Mouse (Mus musculus) kidney, embryonic 14.5 days (tissue): ENCODE results near the gene Clns1a. TPM values are rescaled to one million over a fixed set of nuclear protein-coding genes. Genes with fewer than 3 reads are reported as not detected.

ENCODE experiments used
- ATAC-seq: fragments of 200-750 bp; cut with Nextera tagmentation; 2 replicates; pipeline ENCODE4 v1.8.0; 2017; ENCODE audit warnings: moderate number of reproducible peaks, mild to moderate bottlenecking, moderate TSS enrichment, moderate library complexity; ENCODE audit not compliant: low FRiP score, low TSS enrichment
- H3K27ac ChIP-seq: fragments of 300-500 bp; sonication (generic); 2 replicates; pipeline ENCODE4 v1.5.1; 2014; ENCODE audit warnings: low read depth, mild to moderate bottlenecking, low read length, moderate library complexity, mixed read lengths
- H3K27me3 ChIP-seq: fragments of 300-500 bp; sonication (generic); 2 replicates; pipeline ENCODE4 v1.6.1; 2014; ENCODE audit warnings: mild to moderate bottlenecking, low read length; ENCODE audit not compliant: control insufficient read depth, insufficient read depth
- H3K36me3 ChIP-seq: fragments of 300-500 bp; sonication (generic); 2 replicates; pipeline ENCODE4 v1.6.1; 2014; ENCODE audit warnings: low read length, mixed read lengths; ENCODE audit not compliant: control insufficient read depth, insufficient read depth
- H3K4me1 ChIP-seq: fragments of 300-500 bp; sonication (generic); 2 replicates; pipeline ENCODE4 v1.6.1; 2014; ENCODE audit warnings: low read length, mixed read lengths; ENCODE audit not compliant: control insufficient read depth, insufficient read depth
- H3K4me2 ChIP-seq: fragments of 300-500 bp; sonication (generic); replicated peaks from 2 replicates; pipeline ENCODE4 v1.6.1; 2014; ENCODE audit warnings: low read depth, mild to moderate bottlenecking, low read length
- H3K4me3 ChIP-seq: fragments of 300-500 bp; sonication (generic); 2 replicates; pipeline ENCODE4 v1.5.1; 2014; ENCODE audit warnings: mild to moderate bottlenecking, low read length
- H3K9ac ChIP-seq: fragments of 300-500 bp; sonication (generic); 2 replicates; pipeline ENCODE4 v1.6.1; 2014; ENCODE audit warnings: low read depth, mild to moderate bottlenecking, low read length, moderate library complexity
- H3K9me3 ChIP-seq: fragments of 300-500 bp; sonication (generic); 2 replicates; pipeline ENCODE4 v1.6.1; 2016; ENCODE audit warnings: low read length; ENCODE audit not compliant: control insufficient read depth
- WGBS: fragments of 180-500 bp; shearing (Covaris S2); extraction: QIAGEN DNeasy Blood & Tissue Kit; methylation state at CpG from one replicate; pipeline ENCODE4 v1.1.7; 2014; 5-methylcytosine and 5-hydroxymethylcytosine counted together
- polyA plus RNA-seq: library from polyadenylated mRNA; unstranded; fragments of >200 nt; fragmentation: Nextera tagmentation; extraction: Ambion mirVana; gene quantifications from 2 replicates; pipeline ENCODE4 v1.2.1, GENCODE M21; 2014

The Clns1a gene
- polyA plus RNA-seq, 1 experiment from 2014 or later = 238 TPM

DNA sequence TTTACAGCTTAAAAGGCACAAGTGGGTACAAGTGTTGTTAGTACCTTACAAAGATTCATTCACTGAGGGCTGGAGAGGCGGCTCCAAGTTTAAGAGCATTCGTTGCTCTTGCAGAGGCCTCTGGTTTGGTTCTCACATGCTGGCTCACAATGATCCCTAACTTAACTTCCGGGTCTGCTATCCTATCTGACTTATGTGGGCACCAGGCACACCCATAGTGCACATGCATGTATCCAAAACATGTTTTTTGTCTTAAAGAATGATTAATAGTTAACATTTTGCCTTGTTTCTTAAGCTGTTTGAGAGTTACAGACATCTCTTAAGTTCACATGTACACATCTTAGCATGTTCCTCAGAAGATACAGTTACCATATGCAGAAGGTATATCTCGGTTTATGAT, 3.7 kb downstream of the Clns1a start:
- no peak overlapping the region for H3K27ac ChIP-seq
- no peak overlapping the region for H3K4me3 ChIP-seq
- 94% methylated on average over 4 of the region's 4 CpGs for WGBS
- peaks cover 9% of the 10 kb centered on the region; the same call in 1 of the 2 replicates for H3K4me1 ChIP-seq
- no peaks in the 10 kb centered on the region; the same call in 1 of the 2 replicates for H3K36me3 ChIP-seq
- no peak overlapping the region for H3K4me2 ChIP-seq
- no peaks in the 10 kb centered on the region for H3K27me3 ChIP-seq
- H3K9ac ChIP-seq = no peak overlapping the region
- ATAC-seq = no peak
- peaks cover 3% of the 10 kb centered on the region; the same call in 1 of the 2 replicates for H3K9me3 ChIP-seq

- no peak overlapping the region for H3K4me2 ChIP-seq
- H3K4me1 ChIP-seq = peaks cover 5% of the 10 kb centered on the region; the same call in 1 of the 2 replicates
- no peaks in the 10 kb centered on the region for H3K27me3 ChIP-seq
- no peak overlapping the region for H3K4me3 ChIP-seq
- H3K9ac ChIP-seq = no peak overlapping the region
- 90% methylated on average over 6 of the region's 6 CpGs for WGBS
- H3K9me3 ChIP-seq = peaks cover 3% of the 10 kb centered on the region; the same call in 1 of the 2 replicates
- no peak overlapping the region for H3K27ac ChIP-seq
- H3K36me3 ChIP-seq = peaks cover 3% of the 10 kb centered on the region; the same call in 1 of the 2 replicates
- no peak for ATAC-seq
Observed at GRCm38 (mm10) chr7:97701106-97701505, 4.7 kb downstream of the Clns1a start.

- Histone ChIP-seq H3K27me3 (no peaks in the 10 kb centered on the region), H3K4me3 (no peak overlapping the region), H3K9ac (no peak overlapping the region), H3K27ac (no peak overlapping the region), H3K4me1 (no peaks in the 10 kb centered on the region), H3K9me3 (no peaks in the 10 kb centered on the region), H3K4me2 (no peak overlapping the region), H3K36me3 (peaks cover 21% of the 10 kb centered on the region)
- 91% methylated on average over 4 of the region's 4 CpGs for WGBS
- no peak for ATAC-seq
Observed at GRCm38 (mm10) chr7:97707123-97707522, 10.7 kb downstream of the Clns1a start.

DNA sequence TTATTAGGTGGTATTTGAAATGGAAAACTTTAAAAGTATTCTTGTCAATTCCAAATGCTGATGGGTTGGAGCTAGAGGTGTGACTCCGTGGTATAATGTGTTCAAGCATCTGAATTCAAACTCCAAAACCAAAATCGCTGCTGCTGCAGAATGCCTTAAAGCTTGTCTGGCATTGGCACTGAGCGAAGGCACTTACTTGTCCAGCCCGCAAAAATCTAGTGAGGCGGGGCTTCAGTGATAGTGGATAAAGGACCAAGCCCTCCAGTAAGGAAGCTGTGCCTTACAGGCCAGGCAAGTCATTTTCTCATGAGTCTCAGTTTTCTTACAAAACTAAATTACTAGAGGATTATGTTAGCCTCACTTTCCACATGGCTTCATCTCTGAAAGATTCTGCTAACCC, 11.4 kb downstream of the Clns1a start:
- Histone ChIP-seq H3K36me3 (peaks cover 28% of the 10 kb centered on the region), H3K27me3 (no peaks in the 10 kb centered on the region), H3K9ac (no peak overlapping the region), H3K9me3 (no peaks in the 10 kb centered on the region), H3K4me2 (no peak overlapping the region), H3K27ac (no peak overlapping the region), H3K4me1 (no peaks in the 10 kb centered on the region), H3K4me3 (no peak overlapping the region)
- 95% methylated on average over 5 of the region's 5 CpGs for WGBS
- no peak for ATAC-seq

DNA sequence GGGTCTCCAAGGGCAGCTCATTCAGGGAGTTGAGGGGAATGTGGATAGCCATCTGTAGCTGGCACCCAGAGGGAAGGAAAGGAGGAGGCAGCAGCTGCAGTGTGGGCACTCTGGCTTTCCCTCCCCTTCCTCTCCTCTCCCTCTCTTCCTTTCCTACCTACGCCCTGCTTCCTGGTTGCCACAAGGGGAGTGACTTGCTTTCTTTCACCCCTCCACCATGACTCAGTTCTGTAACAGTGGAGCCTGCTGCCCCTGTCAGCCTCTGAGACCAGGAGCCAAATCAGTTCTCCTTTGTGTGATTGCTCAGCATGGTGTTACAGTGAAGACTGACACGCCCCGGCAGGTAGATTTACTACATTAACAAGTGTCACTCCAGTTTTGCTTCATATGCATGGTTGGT, 12.8 kb downstream of the Clns1a start:
- H3K27me3 ChIP-seq = no peaks in the 10 kb centered on the region
- WGBS = 74% methylated on average over 3 of the region's 3 CpGs
- H3K27ac ChIP-seq = no peak overlapping the region
- H3K4me3 ChIP-seq = no peak overlapping the region
- H3K4me2 ChIP-seq = no peak overlapping the region
- H3K9ac ChIP-seq = 0 out of 2 replicates have a peak overlapping the region, but pooled peaks have one; percentile 4
- no peak for ATAC-seq
- peaks cover 38% of the 10 kb centered on the region for H3K36me3 ChIP-seq
- H3K4me1 ChIP-seq = no peaks in the 10 kb centered on the region
- H3K9me3 ChIP-seq = no peaks in the 10 kb centered on the region

DNA sequence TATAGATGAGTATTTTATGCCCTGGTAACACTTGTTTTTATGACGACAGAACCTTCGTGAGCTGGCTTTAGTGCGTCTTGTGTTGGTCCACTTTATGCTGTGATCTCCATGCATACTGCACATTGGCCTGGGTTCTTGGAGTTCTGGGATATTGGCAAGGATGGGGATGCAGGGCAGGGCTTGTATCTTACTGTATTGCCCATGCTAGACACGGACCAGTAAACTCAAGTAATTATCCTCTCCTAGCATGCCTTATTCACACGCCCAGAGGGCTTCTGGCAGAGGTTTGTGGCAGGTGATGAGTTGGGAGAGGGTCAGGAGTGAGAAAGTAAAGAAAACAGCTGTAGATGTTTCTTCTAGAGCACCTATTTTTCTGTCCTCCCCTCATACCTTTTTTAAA, 18.2 kb downstream of the Clns1a start:
- H3K36me3 ChIP-seq = peaks cover 74% of the 10 kb centered on the region
- no peak overlapping the region for H3K4me2 ChIP-seq
- WGBS = 94% methylated on average over 5 of the region's 5 CpGs
- H3K27me3 ChIP-seq = no peaks in the 10 kb centered on the region
- no peak overlapping the region for H3K27ac ChIP-seq
- H3K4me3 ChIP-seq = no peak overlapping the region
- no peak overlapping the region for H3K9ac ChIP-seq
- H3K9me3 ChIP-seq = no peaks in the 10 kb centered on the region
- ATAC-seq = no peak
- no peaks in the 10 kb centered on the region for H3K4me1 ChIP-seq

DNA sequence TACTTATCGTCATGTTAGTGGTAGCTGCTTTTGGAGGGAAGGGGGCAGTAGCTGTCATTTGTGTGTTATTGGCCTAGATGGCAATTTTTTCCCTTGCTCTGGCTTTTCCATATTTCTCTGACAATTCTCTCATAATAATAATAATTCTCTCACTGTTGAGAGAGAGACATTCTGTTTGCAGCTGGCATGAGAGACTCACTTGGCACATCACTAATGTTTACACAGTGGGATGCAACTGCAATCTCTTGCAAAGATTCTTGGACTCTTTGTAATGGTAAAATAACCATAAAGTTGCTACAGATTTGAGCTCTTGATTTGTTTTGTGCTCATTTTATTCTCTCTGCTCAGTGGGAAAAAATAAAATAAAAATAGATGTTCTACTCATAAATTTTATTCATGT, 20.9 kb downstream of the Clns1a start:
- WGBS = 83% methylated on average over 1 of the region's 1 CpGs
- Histone ChIP-seq H3K9me3 (no peaks in the 10 kb centered on the region), H3K4me1 (no peaks in the 10 kb centered on the region), H3K9ac (no peak overlapping the region), H3K36me3 (peaks cover 72% of the 10 kb centered on the region), H3K27me3 (no peaks in the 10 kb centered on the region), H3K4me2 (no peak overlapping the region), H3K4me3 (no peak overlapping the region), H3K27ac (no peak overlapping the region)
- ATAC-seq = no peak

DNA sequence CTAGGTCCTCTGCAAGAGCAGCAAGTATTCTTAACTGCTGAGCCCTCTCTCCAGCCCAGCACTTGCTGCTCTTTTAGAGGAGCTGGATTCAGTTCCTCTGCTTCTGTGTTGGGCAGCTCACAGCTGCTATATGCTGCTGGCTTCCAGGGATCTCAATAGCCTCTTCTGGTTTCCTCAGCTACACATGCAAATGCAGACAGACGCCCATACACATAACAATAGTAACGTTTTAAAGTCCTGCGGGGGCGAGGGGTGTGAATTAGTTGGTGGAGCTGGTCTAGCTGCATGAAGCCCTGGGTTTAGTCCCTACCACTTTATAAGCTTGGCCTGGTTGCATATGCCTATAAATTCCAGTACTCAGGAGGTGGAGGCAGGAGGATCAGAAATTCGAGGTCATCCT, 22.6 kb downstream of the Clns1a start:
- Histone ChIP-seq H3K4me3 (no peak overlapping the region), H3K27me3 (no peaks in the 10 kb centered on the region), H3K9ac (no peak overlapping the region), H3K4me1 (no peaks in the 10 kb centered on the region), H3K27ac (no peak overlapping the region), H3K9me3 (no peaks in the 10 kb centered on the region), H3K36me3 (peaks cover 64% of the 10 kb centered on the region), H3K4me2 (no peak overlapping the region)
- no peak for ATAC-seq
- 83% methylated on average over 5 of the region's 5 CpGs for WGBS

DNA sequence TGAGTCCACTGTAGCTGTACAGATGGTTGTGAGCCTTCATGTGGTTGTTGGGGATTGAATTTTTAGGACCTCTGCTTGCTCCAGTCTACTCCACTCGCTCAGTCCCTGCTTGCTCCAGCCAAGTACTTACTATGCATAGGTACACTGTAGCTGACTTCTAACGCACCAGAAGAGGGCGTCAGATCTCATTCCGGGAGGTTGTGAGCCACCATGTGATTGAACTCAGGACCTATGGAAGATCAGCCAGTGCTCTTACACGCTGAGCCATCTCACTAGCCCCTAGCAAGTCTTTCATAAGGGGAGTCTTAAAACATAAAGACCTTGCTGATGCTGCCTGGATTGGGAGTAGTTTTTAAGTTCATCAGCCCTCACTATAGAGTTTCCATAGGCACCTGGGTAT, 23.7 kb downstream of the Clns1a start:
- no peak overlapping the region for H3K4me2 ChIP-seq
- no peaks in the 10 kb centered on the region for H3K4me1 ChIP-seq
- no peak overlapping the region for H3K27ac ChIP-seq
- H3K9me3 ChIP-seq = no peaks in the 10 kb centered on the region
- H3K36me3 ChIP-seq = peaks cover 53% of the 10 kb centered on the region
- no peak for ATAC-seq
- no peaks in the 10 kb centered on the region for H3K27me3 ChIP-seq
- no peak overlapping the region for H3K4me3 ChIP-seq
- WGBS = 79% methylated on average over 5 of the region's 5 CpGs
- H3K9ac ChIP-seq = no peak overlapping the region
